Mouse (Mus musculus) G1E (cell line): ENCODE data around the gene Plxnb1. TPM values are rescaled to one million over a fixed set of nuclear protein-coding genes. Genes with fewer than 3 reads are reported as not detected.

Source experiments
- ATAC-seq: 2 replicates; pipeline ENCODE4 v1.8.0; 2016; ENCODE audit warnings: mild to moderate bottlenecking; ENCODE audit not compliant: insufficient number of reproducible peaks, poor library complexity, low FRiP score, severe bottlenecking; ENCODE audit errors: extremely low read depth
- DNase-seq: peaks from one replicate; pipeline ENCODE4 v3.0.0; 2012; ENCODE audit warnings: low spot score
- H3K27me3 ChIP-seq: 2 replicates; pipeline ENCODE4 v1.6.1; 2012; ENCODE audit warnings: mild to moderate bottlenecking, low read length, inconsistent platforms; ENCODE audit not compliant: insufficient read depth
- H3K36me3 ChIP-seq: replicated peaks from 2 replicates; pipeline ENCODE3; 2012; ENCODE audit warnings: mild to moderate bottlenecking, inconsistent platforms
- H3K4me1 ChIP-seq: 2 replicates; pipeline ENCODE4 v1.6.1; 2012; ENCODE audit warnings: low read depth, low read length, inconsistent platforms, mixed read lengths; ENCODE audit not compliant: insufficient read depth
- H3K4me3 ChIP-seq: 2 replicates; pipeline ENCODE4 v1.5.1; 2012; ENCODE audit warnings: low read depth, mild to moderate bottlenecking, inconsistent platforms, low read length, moderate library complexity, mixed read lengths
- H3K9me3 ChIP-seq: replicated peaks from 2 replicates; pipeline ENCODE4 v1.6.1; 2012; ENCODE audit warnings: inconsistent platforms
- CTCF ChIP-seq: IDR thresholded peaks from 2 replicates; pipeline ENCODE4 v1.5.1; 2012; ENCODE audit warnings: low read depth, low read length, inconsistent platforms, mixed read lengths
- GATA1 ChIP-seq: IDR thresholded peaks from 2 replicates; pipeline ENCODE4 v1.6.1; 2012; ENCODE audit warnings: borderline replicate concordance, low read length, inconsistent platforms, mixed read lengths
- GATA2 ChIP-seq: IDR thresholded peaks from 2 replicates; pipeline ENCODE4 v1.6.1; 2012; ENCODE audit warnings: low read depth, low read length, inconsistent platforms, borderline replicate concordance
- POLR2AphosphoS5 ChIP-seq: IDR thresholded peaks from 2 replicates; pipeline ENCODE4 v1.6.1; 2012; ENCODE audit warnings: low read depth, low read length, inconsistent platforms; ENCODE audit not compliant: insufficient replicate concordance
- TAL1 ChIP-seq: conservative IDR thresholded peaks from 2 replicates; pipeline ENCODE4 v1.6.1; 2012; ENCODE audit warnings: low read depth, low read length, inconsistent platforms, mixed read lengths
- polyA plus RNA-seq: library from polyadenylated mRNA; stranded (reverse); fragments of >175 nt; gene quantifications from 2 replicates; pipeline ENCODE4 v1.2.3, GENCODE M21; 2012
- total RNA-seq, 2 experiments: library from RNA; stranded (forward) in 1 of 2; stranded (reverse) in 1 of 2; fragments of 200-1000 nt in 1 of 2; fragments of >200 nt in 1 of 2; fragmentation: Nextera tagmentation in 1 of 2; gene quantifications; 2 replicates each; pipeline ENCODE4 v1.2.3; 2014 to 2017

Gene Plxnb1
- total and polyA plus RNA-seq, 3 experiments = 0.44 TPM; not detected in 2

DNA sequence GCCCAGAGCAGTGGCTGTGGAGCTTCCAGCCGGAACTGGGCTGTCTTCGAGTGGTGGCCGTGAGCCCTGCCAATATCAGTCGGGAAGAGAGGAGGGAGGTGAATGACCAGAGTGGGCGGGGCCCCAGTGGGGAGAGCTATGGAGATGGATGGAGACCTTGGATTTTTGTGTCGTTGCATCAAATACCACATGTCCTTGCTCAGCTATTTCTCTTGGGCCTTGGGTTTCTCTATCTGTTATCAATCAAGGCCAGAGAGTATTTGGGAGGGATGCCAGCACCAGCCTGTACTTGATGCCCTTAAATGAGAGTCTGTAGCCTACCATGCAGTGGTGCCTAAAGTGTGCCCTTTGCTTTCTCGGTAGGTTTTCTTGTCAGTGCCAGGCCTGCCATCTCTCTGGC, 8.1 kb downstream of the Plxnb1 start:
- ATAC-seq (no peak), DNase-seq (no peak)
- no peaks in the 10 kb centered on the region; the same call in 1 of the 2 replicates for H3K4me1 ChIP-seq
- TF ChIP-seq GATA2 = no peak
- TF ChIP-seq CTCF = no peak
- no peak for TF ChIP-seq POLR2AphosphoS5
- TF ChIP-seq TAL1 = no peak
- TF ChIP-seq GATA1 = no peak
- no peaks in the 10 kb centered on the region for H3K9me3 ChIP-seq
- peaks cover 47% of the 10 kb centered on the region for H3K27me3 ChIP-seq
- no peaks in the 10 kb centered on the region for H3K36me3 ChIP-seq
- H3K4me3 ChIP-seq = no peak overlapping the region

DNA sequence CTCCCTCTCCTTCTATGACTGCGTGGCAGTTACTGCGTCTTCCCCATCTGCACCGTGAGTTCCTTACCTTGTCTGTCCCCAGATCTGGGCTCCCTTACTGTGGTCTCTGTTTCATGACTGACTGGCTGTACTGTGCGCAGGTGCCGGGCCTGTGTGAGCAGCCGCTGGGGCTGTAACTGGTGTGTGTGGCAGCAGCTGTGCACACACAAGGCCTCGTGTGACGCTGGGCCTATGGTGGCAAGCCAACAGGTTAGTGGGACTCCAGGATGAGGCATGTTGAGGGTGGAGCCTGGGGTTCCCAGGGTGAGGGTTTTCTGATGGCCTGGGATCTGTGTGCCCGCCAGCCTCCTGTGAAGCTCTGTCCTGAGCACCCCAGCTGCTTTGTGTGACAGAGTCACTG, 8.9 kb downstream of the Plxnb1 start:
- no peak overlapping the region for H3K4me3 ChIP-seq
- no peaks in the 10 kb centered on the region for H3K36me3 ChIP-seq
- peaks cover 46% of the 10 kb centered on the region for H3K27me3 ChIP-seq
- DNase-seq = no peak
- H3K4me1 ChIP-seq = no peaks in the 10 kb centered on the region; the same call in 1 of the 2 replicates
- H3K9me3 ChIP-seq = no peaks in the 10 kb centered on the region
- no peak for ATAC-seq
- no peak for TF ChIP-seq CTCF
- no peak for TF ChIP-seq POLR2AphosphoS5
- TF ChIP-seq GATA1 = no peak
- TF ChIP-seq TAL1 = no peak

GRCm38 (mm10) chr9:109105011-109105410, 9.8 kb downstream of the Plxnb1 start:
- Histone ChIP-seq H3K9me3 (no peaks in the 10 kb centered on the region), H3K27me3 (peaks cover 44% of the 10 kb centered on the region), H3K36me3 (no peaks in the 10 kb centered on the region), H3K4me3 (no peak overlapping the region), H3K4me1 (no peaks in the 10 kb centered on the region; the same call in 1 of the 2 replicates)
- TF ChIP-seq GATA1 (no peak), TAL1 (no peak), POLR2AphosphoS5 (no peak), GATA2 (no peak), CTCF (no peak)
- no peak for DNase-seq
- no peak for ATAC-seq

- Histone ChIP-seq H3K9me3 (no peaks in the 10 kb centered on the region), H3K4me1 (no peaks in the 10 kb centered on the region; the same call in 1 of the 2 replicates), H3K4me3 (no peak overlapping the region), H3K27me3 (peaks cover 42% of the 10 kb centered on the region), H3K36me3 (no peaks in the 10 kb centered on the region)
- ATAC-seq (no peak), DNase-seq (no peak)
- TF ChIP-seq TAL1 = no peak
- TF ChIP-seq POLR2AphosphoS5 = no peak
- TF ChIP-seq CTCF = no peak
- no peak for TF ChIP-seq GATA1
These were observed 10.5 kb downstream of the Plxnb1 start for GRCm38 (mm10) chr9:109105648-109106047.

DNA sequence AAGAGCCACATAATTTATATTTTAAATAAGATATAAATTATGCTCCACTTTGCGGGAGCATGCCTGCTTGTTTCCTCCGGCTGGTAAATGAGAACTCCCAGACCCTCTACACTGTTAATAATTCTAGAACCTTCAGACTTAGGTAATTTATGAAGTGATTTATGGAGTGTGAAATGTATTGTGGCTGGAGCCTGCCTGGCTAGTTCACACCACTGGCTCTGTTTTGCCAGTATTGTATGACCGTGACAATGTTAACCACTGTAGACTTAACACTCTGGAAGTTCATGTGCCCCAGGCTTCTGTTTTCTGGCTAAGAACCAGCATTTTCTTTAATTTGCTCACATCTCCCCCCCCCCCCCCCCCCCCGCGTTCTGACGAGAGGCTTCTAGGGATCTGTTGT, 12.2 kb downstream of the Plxnb1 start:
- TF ChIP-seq TAL1 (no peak), GATA2 (no peak), GATA1 (no peak), CTCF (no peak), POLR2AphosphoS5 (no peak)
- Histone ChIP-seq H3K36me3 (no peaks in the 10 kb centered on the region), H3K4me3 (no peak overlapping the region), H3K27me3 (peaks cover 43% of the 10 kb centered on the region), H3K9me3 (no peaks in the 10 kb centered on the region), H3K4me1 (no peaks in the 10 kb centered on the region; the same call in 1 of the 2 replicates)
- DNase-seq (no peak), ATAC-seq (no peak)

DNA sequence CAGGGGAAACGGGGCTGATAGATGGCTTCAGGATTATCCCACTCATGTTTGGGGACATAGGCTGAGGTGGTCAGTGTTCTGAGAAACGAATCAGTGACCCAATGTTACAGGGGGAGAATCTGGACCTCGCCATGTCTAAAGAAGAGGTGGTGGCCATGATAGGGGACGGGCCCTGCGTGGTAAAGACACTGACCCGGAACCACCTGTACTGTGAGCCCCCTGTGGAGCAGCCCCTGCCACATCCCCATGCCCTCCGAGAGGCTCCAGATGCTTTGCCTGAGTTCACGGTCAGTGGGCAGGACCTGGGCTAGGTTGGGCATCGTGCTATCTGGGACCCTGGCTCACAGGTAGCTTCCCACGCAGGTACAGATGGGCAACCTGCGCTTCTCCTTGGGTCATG, 15.1 kb downstream of the Plxnb1 start:
- Histone ChIP-seq H3K9me3 (no peaks in the 10 kb centered on the region), H3K27me3 (peaks cover 55% of the 10 kb centered on the region), H3K4me3 (no peak overlapping the region), H3K36me3 (no peaks in the 10 kb centered on the region), H3K4me1 (no peaks in the 10 kb centered on the region)
- no peak for DNase-seq
- no peak for ATAC-seq
- TF ChIP-seq CTCF (no peak), GATA2 (no peak), POLR2AphosphoS5 (no peak), TAL1 (no peak), GATA1 (no peak)

DNA sequence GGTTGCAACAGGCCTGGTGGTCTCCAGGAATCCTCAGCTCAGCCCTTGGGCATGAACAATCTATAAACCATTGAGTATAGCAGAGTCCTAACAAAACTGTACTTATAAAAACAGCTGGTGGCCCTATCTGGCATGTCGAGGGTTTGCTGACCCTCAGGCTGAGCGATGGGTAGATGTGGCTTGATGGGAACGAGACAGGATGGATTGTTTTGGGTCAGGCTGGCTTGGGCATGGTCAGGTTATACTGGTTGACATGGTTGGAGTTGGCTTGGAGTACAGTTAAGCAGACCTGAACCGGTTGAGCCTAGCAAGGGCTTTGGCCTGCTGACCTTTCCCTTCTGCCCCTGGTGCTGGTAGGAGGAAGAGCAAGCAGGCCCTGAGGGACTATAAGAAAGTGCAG, 15.9 kb downstream of the Plxnb1 start:
- no peak overlapping the region for H3K4me3 ChIP-seq
- no peak for TF ChIP-seq POLR2AphosphoS5
- no peak for TF ChIP-seq TAL1
- no peak for TF ChIP-seq GATA2
- TF ChIP-seq GATA1 = no peak
- no peak for TF ChIP-seq CTCF
- ATAC-seq = no peak
- H3K27me3 ChIP-seq = peaks cover 48% of the 10 kb centered on the region
- H3K9me3 ChIP-seq = no peaks in the 10 kb centered on the region
- H3K4me1 ChIP-seq = no peaks in the 10 kb centered on the region
- DNase-seq = no peak
- H3K36me3 ChIP-seq = no peaks in the 10 kb centered on the region
